Mouse (Mus musculus): ENCODE results near the gene Palmd. TPM values are rescaled to one million over a fixed set of nuclear protein-coding genes. Genes with fewer than 3 reads are reported as not detected.

The Palmd gene
- not detected in 2 replicates for total RNA-seq (2017)

DNA sequence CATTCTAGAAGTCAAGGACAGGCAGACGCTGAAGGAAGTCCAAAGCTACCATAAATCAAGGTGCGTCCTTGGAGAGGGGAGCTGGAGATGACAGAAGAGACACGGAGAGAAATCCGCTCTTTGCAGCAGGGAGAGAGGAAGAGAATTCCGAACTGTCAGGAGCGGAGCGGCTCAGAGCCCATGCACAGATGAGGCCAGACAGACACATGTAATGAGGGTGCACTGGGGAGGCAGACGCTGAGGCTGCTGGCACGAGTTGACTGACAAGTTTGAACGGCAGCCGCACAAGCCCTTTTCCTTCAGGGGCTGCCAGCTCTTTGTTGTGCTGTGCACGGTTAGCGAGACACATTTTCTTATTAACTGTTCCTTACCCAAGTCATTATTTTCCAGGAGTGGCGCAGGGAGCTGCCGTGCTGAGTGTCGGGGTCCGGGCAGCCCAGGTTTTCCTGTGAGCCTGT is at the start of gene Palmd:
TSS of gene Palmd (minus strand) at position 448 of the 458 bp plus-strand sequence.
- ATAC-seq (ENCODE audit: extremely low read depth, insufficient number of reproducible peaks, low FRiP score, poor library complexity, severe bottlenecking) = no peak

DNA sequence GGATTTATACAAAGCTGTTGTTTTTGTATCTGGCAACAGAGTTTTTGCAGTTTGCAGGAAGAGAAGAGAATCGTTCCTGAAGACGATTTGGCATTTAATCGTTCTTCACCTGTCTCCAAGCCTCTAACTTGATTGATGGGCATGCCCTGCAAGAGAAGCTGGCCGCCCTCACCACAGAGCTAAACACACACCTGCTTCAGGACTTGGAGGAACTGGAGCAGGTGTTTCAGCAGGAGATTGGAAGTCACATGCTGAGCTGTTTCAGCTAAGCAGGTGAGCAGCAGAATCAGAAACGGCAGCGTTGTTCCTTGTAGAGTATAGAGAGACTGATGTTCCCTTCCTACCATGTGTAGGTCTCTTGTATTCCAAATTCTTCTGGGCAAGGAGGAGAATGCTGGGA is 41.4 kb upstream of the Palmd start:
- no peak for ATAC-seq (ENCODE audit: extremely low read depth, insufficient number of reproducible peaks, low FRiP score, poor library complexity, severe bottlenecking)

DNA sequence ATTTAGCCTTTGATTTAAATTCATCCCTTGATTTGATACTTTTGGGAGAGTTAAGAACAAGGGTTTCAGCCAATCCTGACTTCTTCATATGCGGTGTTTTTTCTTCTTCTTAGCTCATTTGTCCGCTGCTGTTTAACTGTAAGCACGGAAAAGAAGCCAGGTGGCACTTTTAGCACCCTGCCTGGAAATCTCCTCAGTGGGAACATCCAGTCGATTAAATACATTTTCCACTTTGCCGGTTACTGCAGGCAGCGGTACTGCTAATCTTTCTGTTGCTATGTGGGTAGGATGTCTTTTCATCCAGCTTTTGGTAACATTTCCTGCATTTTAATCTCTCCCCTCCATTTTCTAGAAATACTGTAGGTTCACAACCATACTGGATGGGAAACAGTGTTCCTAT is 38.6 kb upstream of the Palmd start:
- no peak for ATAC-seq (ENCODE audit: extremely low read depth, insufficient number of reproducible peaks, low FRiP score, poor library complexity, severe bottlenecking)

DNA sequence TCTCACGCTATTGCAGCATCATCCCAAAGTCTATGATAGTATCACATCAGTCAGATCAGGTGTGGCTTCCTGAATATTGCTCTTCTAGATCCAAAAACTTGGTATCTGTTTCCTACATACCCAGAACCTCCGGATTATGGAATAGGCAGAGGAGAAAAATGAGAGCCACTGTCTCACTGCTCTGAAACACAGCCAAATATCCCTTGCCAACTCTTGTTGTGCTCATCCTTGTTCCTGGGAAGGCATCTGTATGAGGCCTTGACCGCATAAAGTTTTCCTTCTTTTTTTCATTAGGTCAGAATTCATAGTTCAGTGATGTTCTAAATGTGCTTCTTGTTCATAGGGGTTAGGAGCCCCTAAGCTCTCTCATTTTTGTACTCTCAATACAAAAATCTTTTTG is 37.8 kb upstream of the Palmd start:
- ATAC-seq (ENCODE audit: extremely low read depth, insufficient number of reproducible peaks, low FRiP score, poor library complexity, severe bottlenecking) = no peak

DNA sequence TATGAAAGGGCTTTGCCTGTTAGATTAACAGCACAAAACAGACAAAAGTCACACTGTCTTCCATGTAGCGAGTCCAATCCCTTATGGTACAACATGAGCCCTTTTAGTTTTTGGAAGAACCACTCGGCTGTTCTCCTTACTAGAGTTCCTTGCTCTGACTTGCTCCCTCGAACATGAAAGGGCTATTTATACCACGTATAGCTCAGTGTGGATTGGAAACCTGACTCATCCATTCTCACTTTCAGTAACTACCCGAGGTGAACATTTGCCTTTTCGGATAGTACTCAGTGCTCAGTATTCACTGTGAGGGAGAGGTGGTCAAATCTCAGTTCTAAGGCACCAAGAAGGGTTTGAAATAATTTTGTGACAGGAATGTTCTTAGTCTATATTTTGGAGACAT is 34.6 kb upstream of the Palmd start:
- ATAC-seq (ENCODE audit: extremely low read depth, insufficient number of reproducible peaks, low FRiP score, poor library complexity, severe bottlenecking) = no peak

DNA sequence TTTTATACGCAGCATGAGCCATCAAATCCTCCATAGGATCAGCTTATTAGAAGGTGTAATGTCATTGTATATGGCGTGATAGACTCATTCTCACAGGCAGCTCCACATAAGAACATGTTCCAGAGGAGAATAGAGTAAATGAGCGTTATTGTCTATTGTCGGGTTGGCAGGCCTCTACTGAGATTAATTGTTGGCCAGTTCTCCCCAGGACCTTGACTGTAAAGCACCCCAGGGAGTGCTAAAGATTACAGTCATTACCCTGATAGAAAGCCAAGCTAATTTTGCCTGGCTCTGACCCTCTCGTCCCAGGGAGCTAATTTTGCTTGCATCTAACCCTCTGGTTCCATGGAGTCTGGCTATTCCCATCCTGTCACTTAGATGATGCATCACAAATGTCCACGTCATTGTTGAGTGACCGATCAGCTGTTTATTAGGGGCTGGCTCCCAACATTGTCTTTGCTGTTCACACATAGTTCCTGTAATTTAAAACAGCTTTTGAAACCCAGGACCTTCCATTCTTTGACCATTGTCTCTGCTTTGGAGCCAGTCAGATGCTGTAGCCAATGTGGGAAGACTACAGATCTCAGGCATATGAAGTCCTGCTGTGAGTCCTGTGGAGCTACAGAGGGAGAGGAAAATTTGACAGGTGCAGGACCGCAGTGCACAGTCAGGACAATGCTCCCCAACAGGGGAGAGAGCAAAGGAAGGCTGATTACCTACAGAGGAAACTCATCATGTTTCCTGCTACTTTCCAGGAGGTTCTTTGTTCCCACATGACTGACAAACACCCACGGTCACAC is 33.1 kb upstream of the Palmd start:
- ATAC-seq (ENCODE audit: extremely low read depth, insufficient number of reproducible peaks, low FRiP score, poor library complexity, severe bottlenecking) = no peak

DNA sequence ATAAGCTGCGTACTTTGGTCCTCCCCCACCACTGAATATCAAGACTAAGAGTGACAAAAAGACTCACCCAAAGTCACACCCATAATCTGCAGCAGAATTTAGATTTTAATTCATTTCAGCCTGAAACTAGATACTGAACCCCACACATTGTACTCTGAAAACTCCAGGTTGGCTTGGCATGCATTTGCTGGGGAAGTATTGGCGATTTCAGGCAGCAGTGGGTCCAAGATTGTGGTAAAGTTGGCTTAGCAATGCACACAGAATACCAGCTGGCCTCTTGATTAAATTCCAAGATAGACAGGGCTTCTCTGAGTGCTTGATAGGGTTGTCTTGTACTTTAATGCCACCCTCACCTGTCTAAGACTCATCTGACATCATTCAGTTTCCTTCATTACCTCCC is 24.2 kb upstream of the Palmd start:
- ATAC-seq (ENCODE audit: extremely low read depth, insufficient number of reproducible peaks, low FRiP score, poor library complexity, severe bottlenecking) = no peak

DNA sequence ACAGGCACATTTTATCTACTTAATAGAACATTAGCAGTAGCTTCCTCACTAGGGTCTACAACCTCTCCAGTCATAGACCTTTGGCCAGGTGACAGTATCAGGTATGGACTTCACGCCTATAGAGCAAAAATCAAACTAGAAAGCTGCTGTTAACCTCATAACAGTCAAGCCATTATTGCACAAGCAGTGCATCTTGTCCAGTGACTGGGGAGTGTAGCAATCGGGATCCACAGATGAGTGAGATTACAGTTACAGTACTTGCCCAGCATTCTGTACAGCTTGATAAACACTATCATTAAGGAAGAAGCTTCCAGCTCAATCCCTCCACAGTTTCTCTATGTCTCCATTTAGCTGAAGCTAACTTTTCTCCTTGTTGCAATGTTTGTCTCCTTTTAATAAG is 22.4 kb upstream of the Palmd start:
- no peak for ATAC-seq (ENCODE audit: extremely low read depth, insufficient number of reproducible peaks, low FRiP score, poor library complexity, severe bottlenecking)

DNA sequence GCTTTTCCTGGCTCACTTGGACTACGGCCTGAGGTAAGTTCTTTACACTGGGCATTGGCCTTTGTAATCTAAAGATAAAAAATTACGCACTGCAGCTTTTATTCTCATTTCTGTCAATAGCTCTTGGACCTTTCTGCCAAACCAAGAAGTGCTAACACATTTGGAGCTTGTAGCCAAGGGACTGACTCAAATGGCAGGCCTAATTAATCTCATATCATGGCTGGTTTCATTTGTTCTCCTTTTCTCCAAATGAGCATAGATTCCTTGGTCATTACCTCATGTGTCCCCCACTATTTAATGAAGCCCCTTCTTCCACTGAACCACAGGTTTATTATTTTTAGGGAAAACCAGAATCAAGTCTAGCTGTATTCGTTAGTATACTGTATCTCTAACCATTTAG is 19.4 kb upstream of the Palmd start:
- no peak for ATAC-seq (ENCODE audit: extremely low read depth, insufficient number of reproducible peaks, low FRiP score, poor library complexity, severe bottlenecking)

DNA sequence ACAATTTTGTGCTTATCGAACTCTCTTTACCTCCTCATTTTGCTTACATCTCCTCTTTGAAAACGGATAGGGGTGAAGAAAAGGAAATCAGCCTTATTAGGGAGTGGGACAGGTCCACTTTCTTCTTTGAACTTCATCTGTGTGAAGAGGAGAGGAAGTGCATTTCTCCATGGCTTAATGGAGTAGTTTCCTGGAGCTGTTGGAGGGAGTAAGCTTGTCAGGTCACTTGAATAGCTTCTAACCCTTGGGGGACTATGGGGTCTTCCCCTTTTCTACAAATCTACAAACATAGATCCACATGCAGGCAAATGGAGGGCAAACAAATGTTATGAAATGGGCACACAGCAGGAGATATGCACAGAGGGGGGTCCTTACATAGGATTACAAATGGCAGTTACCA is 17.7 kb upstream of the Palmd start:
- no peak for ATAC-seq (ENCODE audit: extremely low read depth, insufficient number of reproducible peaks, low FRiP score, poor library complexity, severe bottlenecking)

DNA sequence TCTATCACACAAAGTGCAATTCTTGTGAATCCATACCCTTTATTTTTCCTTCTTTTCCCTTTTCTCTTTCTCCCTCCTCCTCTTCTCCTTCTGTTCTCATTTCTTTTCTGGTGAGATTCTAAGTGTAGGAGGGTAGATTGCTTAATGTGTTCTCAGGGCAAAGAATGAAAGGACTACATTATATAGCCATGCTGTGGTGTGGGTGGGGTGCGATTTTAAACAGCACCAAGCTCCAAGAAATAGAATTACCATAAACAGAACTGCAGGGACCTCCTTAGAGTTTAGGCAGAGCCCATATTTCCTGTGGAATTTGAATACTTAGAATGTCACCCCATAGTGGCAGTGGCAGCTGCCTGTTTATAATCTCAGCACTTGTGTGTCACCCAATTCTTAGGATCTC is 17.0 kb upstream of the Palmd start:
- no peak for ATAC-seq (ENCODE audit: extremely low read depth, insufficient number of reproducible peaks, low FRiP score, poor library complexity, severe bottlenecking)

DNA sequence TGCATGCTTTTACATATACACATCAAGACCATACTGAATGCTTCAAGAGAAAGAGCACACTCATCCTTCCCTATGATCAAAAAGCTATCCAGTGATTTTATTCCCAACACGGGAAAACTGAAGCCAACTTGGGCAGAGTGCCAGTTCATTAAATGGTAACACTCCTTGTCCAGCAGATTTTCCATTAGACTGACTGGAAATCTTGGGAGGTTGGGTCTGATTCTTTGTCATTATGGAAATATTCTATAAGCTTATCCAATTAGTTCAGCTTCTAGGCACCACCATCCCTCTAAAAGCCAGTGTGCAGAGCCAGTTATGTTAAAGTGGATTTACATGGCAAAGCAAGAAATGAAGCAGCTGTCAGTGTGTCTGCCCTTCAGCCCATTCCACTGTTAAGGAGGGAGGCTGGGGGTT is 16.3 kb upstream of the Palmd start:
- ATAC-seq (ENCODE audit: extremely low read depth, insufficient number of reproducible peaks, low FRiP score, poor library complexity, severe bottlenecking) = no peak

DNA sequence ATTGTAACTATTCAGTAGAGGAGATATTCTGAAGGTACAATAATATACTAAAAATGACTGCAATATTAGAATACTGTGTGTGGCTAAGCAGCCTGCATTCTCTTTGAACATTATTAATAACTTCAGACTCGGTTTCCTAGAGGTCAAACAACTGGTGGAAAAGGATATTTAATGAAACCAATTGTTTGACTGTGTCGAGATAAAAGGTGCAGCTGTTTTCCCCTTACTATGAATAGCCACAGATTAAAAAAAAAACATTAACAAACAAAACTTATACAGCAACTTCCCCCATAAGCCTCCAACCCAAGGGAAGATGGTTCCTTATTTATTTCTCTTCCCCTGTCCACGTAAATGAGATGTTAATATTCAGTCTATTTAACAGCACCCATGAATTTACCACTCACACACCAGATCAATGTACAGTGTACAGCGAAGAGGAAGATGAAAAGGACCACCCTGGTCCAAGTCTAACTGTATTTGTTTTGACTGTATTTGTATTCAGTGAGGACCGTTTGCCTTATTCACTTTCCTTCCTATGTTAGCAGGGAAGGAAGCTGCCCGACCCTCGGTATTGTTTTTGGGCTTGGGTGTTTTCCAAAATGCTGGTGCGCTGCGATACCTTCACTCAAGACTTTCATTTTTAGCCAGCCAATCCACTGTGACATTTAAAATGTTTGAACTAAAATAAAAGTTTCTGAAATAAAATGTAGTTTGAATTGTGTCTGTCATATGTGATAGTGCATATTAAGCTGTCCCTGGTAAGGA is 13.2 kb upstream of the Palmd start:
- no peak for ATAC-seq (ENCODE audit: extremely low read depth, insufficient number of reproducible peaks, low FRiP score, poor library complexity, severe bottlenecking)

DNA sequence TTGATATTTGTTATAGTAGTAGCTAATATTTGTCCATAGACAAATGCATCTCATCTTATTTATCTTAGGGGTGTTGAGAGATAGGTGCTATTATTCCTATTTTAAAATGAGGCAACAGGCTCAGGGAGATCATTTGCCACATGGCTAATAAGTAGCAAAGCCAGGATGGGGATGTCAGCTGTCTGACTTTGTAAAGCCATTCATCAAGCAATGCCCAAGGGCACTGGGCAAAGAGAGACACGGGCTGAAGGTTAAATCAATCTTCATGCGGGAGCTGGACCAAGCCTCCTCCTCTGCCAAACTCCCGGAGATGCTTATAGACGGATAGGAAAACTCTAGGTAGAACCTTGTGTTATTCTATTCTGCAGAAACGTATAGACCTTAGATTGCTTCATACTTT is 999 bp upstream of the Palmd start:
- no peak for ATAC-seq (ENCODE audit: extremely low read depth, insufficient number of reproducible peaks, low FRiP score, poor library complexity, severe bottlenecking)

DNA sequence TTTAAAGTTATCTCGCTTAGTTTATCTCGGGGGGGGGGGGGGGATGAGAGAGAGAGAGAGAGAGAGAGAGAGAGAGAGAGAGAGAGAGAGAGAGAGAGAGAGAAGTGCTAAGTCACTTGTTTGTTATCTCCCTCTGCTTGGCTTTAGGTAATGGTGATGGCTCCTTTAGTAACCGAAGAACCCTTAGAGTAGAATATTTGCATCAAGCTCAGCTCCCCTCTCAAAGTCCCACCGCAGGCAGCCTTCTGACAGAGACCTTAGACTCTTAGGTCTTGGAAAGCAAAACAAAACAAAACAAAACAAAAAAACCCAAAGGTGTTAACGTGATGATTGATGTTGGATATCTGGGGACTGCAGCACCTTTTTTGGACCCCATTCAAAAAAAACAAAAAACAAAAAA is 216 bp upstream of the Palmd start:
- no peak for ATAC-seq (ENCODE audit: extremely low read depth, insufficient number of reproducible peaks, low FRiP score, poor library complexity, severe bottlenecking)

DNA sequence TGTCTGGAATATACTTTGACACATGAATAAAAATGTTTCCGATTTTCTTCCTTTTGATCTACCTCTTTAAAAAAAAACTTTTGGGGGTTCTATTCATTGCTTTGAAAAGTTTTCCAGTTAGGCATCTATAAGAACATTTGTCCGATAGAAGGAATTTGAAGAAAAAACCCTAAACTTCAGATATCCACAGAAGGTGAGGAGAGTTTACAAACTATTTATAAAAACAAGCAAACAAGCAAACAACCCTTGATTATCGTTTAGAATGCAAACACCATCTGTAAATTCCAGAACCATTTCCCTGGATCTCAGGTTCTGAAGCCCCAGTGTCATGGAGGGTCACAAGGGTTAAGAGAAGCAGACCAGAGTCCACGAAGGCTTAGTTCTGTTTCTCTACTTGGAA is 820 bp downstream of the Palmd start, which contains the start of gene 4930455H04Rik:
TSS of gene 4930455H04Rik (plus strand) at position 301 of the 400 bp plus-strand sequence.
- ATAC-seq (ENCODE audit: extremely low read depth, insufficient number of reproducible peaks, low FRiP score, poor library complexity, severe bottlenecking) = no peak

DNA sequence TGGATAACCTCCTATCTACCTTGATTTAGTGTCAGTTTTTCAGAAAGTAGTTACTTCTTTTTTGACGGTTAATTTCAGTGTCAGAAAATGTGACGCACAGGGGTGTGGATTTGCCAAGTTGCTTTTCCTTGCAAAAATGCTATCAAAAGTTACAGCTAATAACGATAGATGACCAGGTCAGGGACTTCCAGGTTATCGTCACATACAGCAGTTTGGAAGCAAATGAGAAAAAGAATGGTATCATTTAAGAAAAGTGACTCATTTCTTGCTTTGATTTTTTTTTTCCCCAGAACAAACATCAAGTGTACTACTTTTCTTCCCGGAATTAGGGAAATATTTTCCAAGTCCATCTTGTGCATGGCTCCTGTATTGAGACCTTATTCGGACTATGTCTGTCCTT is 1.4 kb downstream of the Palmd start:
- ATAC-seq (ENCODE audit: extremely low read depth, insufficient number of reproducible peaks, low FRiP score, poor library complexity, severe bottlenecking) = no peak

DNA sequence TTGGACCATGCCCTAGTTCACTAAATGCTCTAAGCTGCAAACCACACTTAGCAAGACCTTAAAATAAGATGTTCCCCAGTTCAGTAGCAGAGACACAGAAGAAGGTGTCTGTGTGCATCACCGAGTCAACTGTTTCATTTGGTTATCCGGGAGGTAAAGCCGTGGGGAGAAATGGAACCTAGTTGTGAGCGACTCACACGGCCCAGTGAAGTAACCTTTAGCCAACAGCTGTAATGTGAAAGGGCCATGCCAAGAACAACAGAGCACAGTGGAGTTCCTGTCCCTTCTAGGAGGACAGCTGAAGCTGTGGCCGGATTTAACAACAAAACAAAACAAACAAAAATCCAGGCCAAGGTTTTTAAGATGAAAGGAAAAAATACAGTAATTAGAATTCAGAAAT is 2.0 kb downstream of the Palmd start:
- ATAC-seq (ENCODE audit: extremely low read depth, insufficient number of reproducible peaks, low FRiP score, poor library complexity, severe bottlenecking) = no peak

DNA sequence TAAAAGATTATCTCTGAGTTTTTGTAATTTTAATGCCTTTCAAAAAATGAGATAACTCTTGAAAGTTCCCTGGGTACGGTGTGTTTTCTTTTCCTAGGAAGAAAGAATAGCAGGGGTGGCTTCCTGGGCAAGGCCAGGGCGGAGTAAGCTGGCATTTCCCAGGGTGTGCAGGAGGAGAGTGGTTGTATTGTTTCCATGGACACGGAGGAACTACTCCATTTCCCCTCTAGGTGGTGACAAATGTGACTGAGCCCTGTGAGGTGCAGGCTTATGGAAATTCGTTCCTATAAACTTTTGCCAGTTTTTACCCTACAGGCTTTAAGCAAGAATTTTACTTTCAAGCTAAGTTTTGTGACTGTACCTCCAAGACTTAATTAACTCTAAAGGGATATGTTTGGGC is 2.6 kb downstream of the Palmd start:
- no peak for ATAC-seq (ENCODE audit: extremely low read depth, insufficient number of reproducible peaks, low FRiP score, poor library complexity, severe bottlenecking)

DNA sequence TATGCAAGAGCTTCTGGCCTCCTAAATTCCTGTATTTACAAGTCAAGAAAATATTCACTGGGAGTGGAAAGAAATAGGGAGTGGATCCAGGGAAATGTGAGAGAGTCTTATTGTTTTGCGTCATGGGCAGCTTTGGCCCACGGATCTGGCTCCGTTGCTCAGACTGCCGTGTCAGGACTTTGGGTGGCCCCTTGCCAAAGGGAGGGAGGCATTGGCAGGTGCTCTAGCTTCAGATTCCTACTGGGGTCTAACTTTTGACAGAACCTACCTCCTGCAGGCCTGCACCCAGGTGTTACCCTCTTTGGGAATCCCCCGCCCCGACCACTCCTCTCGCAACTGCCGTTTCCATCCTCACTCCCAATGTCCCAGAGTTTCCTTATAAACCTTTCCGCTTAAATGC is 4.4 kb downstream of the Palmd start:
- ATAC-seq (ENCODE audit: extremely low read depth, insufficient number of reproducible peaks, low FRiP score, poor library complexity, severe bottlenecking) = no peak

Data from neutrophil, adult 5-6 weeks (primary cell).